Mouse (Mus musculus) forebrain, embryonic 10.5 days (tissue): ENCODE data around the gene Urah. TPM values are rescaled to one million over a fixed set of nuclear protein-coding genes. Genes with fewer than 3 reads are reported as not detected.

Experiments used
- DNase-seq: peaks from one replicate; pipeline ENCODE4 v3.0.0-alpha.2; 2017; ENCODE audit warnings: low spot score; ENCODE audit errors: extremely low spot score
- H3K27ac ChIP-seq: fragments of 300-500 bp; sonication (generic); 2 replicates; pipeline ENCODE4 v1.5.1; 2016; ENCODE audit warnings: mild to moderate bottlenecking
- H3K27me3 ChIP-seq: fragments of 300-500 bp; sonication (generic); 2 replicates; pipeline ENCODE4 v1.6.1; 2016; ENCODE audit warnings: mild to moderate bottlenecking; ENCODE audit not compliant: poor library complexity, severe bottlenecking
- H3K36me3 ChIP-seq: fragments of 300-500 bp; sonication (generic); replicated peaks from 2 replicates; pipeline ENCODE4 v1.6.1; 2016; ENCODE audit warnings: mild to moderate bottlenecking, moderate library complexity
- H3K4me1 ChIP-seq: fragments of 300-500 bp; sonication (generic); 2 replicates; pipeline ENCODE4 v1.6.1; 2016
- H3K4me3 ChIP-seq: fragments of 300-500 bp; sonication (generic); 2 replicates; pipeline ENCODE4 v1.5.1; 2016; ENCODE audit warnings: mild to moderate bottlenecking, moderate library complexity
- H3K9me3 ChIP-seq: fragments of 300-500 bp; sonication (generic); 2 replicates; pipeline ENCODE4 v1.6.1; 2016; ENCODE audit warnings: mild to moderate bottlenecking, moderate library complexity
- WGBS: fragments of 180-500 bp; shearing (Covaris S2); methylation state at CpG from one replicate; pipeline ENCODE4 v1.1.7; 2016; 5-methylcytosine and 5-hydroxymethylcytosine counted together
- polyA plus RNA-seq: library from polyadenylated mRNA; unstranded; fragments of >200 nt; fragmentation: Nextera tagmentation; extraction: Ambion mirVana; gene quantifications from 2 replicates; pipeline ENCODE4 v1.2.1, GENCODE M21; 2016

Urah gene
- polyA plus RNA-seq = 0.41 and 0.64 TPM in 2 replicates

DNA sequence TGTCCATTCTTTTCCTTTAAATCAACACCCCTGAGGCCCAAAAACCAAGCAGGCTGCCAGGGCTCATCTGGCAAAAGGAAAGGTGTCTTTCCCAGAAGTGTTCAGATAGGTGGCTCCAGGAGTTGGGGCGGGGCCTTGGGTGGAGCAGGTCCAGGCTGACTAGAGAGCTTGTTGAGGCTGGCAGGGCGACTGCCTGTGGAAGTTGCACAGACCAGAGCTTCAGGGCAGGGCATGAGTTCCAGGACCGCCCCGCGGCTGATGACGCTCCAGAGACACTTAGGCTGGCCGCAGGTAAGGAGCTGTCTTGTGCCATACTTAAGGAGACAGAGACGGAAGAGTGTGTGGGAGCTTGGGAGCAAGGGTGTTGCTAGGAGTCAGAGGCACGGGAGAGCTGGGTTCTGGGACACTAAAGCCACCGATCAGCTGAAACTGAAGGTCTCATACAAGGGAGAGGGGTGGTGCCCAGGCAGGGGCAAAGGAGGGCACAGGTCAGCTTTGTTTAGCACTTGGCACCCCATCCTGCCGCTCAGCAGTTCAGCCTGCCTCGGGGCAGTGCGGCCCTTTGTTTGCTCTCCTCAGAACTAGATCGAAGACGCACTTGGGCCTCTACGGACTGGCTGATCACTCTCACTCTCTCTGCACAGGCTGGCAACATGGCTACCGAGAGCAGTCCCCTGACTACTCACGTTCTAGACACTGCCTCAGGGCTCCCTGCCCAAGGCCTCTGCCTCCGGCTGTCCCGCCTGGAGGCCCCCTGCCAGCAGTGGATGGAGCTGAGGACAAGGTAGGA, at the start of gene Urah:
TSS of gene Urah (plus strand) at position 51 of the 790 bp plus-strand sequence.
- no peak for DNase-seq
- 41% methylated on average over 20 of the region's 20 CpGs for WGBS
- H3K27me3 ChIP-seq = peaks cover 6% of the 10 kb centered on the region; the same call in 1 of the 2 replicates
- H3K9me3 ChIP-seq = no peaks in the 10 kb centered on the region
- H3K4me3 ChIP-seq = no peak within 1 kb of the TSS
- H3K36me3 ChIP-seq = no peaks in the 10 kb centered on the region
- H3K27ac ChIP-seq = peak within 1 kb of the TSS; percentile 2; the same call in 1 of the 2 replicates
- H3K4me1 ChIP-seq = peaks cover 11% of the 10 kb centered on the region; the same call in 1 of the 2 replicates

DNA sequence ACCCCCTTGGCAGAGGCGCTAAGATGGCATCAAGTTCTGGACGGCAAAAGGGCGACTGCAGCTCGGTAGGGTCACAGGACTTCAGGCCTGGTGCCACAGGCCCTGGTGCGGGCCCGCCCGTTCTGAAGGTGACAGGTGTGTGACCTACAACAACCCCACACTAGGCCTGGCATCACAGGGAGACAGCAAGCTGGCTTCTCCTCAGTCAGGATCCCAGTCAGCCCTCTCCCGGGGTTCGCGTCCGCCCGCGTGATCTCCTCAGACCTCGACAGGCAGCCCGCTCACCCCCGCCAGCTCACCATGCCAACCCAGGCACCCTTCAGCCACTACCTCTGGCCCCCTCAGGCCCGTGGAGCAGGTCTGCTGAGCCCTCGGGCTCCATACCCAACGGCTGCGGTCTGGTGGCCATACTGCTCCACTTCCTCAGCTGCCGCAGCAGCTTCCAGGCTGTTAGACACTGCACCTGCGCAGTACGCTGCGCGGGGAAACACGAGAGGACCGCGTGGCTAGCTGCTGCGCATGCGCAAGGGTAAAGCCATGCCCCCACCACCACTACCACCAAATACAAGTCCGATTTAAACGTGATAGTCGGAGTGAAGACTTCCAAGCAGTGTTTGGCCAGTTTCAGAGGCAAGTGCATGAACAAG, 47.3 kb upstream of the Urah start, which contains the start of gene Syce1:
TSS of gene Syce1 (minus strand) at position 447 of the 647 bp plus-strand sequence.
- Histone ChIP-seq H3K9me3 (no peaks in the 10 kb centered on the region), H3K4me3 (no peak within 1 kb of the TSS), H3K27ac (no peak within 1 kb of the TSS), H3K36me3 (no peaks in the 10 kb centered on the region), H3K4me1 (no peaks in the 10 kb centered on the region), H3K27me3 (no peaks in the 10 kb centered on the region)
- DNase-seq = no peak
- WGBS = 84% methylated on average over 33 of the region's 33 CpGs

DNA sequence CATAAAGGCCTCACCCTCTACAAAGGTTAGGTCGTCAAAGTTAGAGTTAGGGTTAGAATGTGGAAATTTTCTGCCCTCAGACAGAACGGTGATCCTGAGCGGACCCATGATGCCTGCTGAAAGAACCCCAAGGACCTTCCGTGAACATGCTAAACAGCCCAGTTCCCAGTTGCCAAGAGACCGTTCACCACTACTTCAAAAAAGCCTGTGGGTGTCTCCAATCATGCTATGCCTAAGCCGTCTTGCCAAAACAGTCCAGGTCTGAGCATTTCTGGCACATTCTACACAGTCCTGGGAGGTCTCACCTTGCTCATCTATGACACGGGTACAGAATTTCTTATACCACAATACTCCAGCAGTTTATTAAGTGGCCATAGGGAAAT, 46.8 kb upstream of the Urah start:
- no peak for DNase-seq
- H3K4me1 ChIP-seq = no peaks in the 10 kb centered on the region
- H3K27ac ChIP-seq = no peak overlapping the region
- no peaks in the 10 kb centered on the region for H3K27me3 ChIP-seq
- H3K4me3 ChIP-seq = no peak overlapping the region
- 92% methylated on average over 7 of the region's 7 CpGs for WGBS
- no peaks in the 10 kb centered on the region for H3K36me3 ChIP-seq
- no peaks in the 10 kb centered on the region for H3K9me3 ChIP-seq

DNA sequence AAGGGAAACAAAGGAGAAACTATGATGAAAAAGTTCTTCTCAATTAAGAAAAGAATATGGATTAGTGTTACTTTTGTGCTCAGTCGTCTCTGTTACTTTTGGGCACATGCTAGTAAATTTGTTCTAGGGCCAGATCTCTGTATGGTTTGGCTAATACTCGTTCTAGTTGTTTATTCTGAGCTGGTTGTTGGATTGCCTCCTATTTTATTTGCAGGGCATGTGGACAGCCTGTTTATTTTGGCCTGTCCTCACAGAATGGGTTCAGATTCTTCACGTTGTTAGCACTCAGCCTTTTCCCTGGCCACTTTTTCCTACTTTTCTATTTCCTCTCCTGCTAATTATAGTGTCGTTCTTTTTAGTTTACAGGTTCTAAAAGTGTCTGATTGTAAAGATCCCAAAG, 41.3 kb upstream of the Urah start:
- 83% methylated on average over 4 of the region's 4 CpGs for WGBS
- Histone ChIP-seq H3K4me3 (no peak overlapping the region), H3K36me3 (no peaks in the 10 kb centered on the region), H3K4me1 (no peaks in the 10 kb centered on the region), H3K27me3 (no peaks in the 10 kb centered on the region), H3K27ac (no peak overlapping the region), H3K9me3 (no peaks in the 10 kb centered on the region)
- DNase-seq = no peak

DNA sequence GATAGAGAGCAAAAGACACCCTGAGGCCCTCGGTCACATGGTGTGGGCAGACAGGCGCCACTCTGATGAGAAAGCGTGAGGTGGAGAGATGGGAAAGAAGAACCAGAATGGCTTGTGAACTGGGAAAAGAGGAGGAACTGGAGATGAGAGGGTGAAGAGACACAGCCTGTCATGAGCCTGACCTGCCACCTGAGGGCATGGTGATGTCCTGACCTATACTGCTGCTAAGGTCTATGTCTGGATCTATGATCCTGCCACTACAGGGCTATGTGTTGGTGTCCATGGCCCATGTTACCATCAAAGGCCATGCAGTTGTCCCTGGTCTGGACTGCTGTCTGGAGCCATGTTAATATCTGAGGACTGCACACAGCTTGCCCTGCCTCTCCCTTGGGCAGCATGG, 37.2 kb upstream of the Urah start:
- 83% methylated on average over 3 of the region's 3 CpGs for WGBS
- Histone ChIP-seq H3K27me3 (no peaks in the 10 kb centered on the region), H3K36me3 (no peaks in the 10 kb centered on the region), H3K4me3 (no peak overlapping the region), H3K9me3 (no peaks in the 10 kb centered on the region), H3K27ac (no peak overlapping the region), H3K4me1 (no peaks in the 10 kb centered on the region)
- DNase-seq = no peak

DNA sequence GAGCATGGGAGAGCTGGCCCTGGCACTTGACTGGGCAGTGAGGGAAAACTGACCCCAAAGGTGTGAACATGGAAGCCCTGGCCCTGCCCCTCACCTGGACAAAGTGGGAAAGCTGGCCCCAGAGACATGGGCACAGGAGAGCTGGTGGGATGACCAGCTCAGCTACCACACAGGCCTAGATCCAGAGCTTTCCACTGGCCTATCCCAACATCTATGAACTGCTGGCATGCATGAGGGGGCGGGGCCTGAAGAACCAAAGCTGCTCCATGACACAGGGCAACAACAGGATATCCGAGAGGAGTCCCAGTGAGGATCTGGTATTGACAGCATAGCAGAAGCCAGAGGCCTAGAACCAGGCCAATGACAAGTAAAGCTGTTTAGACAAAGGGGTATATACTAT, 36.6 kb upstream of the Urah start:
- H3K27ac ChIP-seq = no peak overlapping the region
- H3K9me3 ChIP-seq = no peaks in the 10 kb centered on the region
- H3K4me3 ChIP-seq = no peak overlapping the region
- DNase-seq = no peak
- no peaks in the 10 kb centered on the region for H3K27me3 ChIP-seq
- H3K36me3 ChIP-seq = no peaks in the 10 kb centered on the region
- WGBS = 70% methylated on average over 2 of the region's 2 CpGs
- H3K4me1 ChIP-seq = no peaks in the 10 kb centered on the region

DNA sequence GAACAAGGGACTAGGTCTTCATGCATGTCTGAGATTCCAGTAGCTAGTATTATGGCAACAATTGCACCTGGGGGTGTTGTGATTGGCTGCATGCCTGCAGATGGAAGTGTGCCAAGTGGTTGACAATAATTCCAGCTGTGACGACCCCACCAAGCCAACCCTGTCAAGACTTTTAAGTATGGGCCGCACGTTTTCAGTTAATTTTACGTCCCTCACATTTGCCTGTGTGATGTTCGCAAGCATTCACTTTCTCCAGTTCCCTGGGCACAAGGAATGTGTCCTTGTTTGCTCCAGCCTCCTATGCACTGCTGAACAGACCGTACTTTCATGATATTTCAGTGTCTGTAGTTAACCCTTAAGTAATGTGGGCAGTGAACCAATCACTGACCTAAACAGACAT, 32.2 kb upstream of the Urah start:
- no peaks in the 10 kb centered on the region for H3K36me3 ChIP-seq
- 87% methylated on average over 6 of the region's 6 CpGs for WGBS
- no peaks in the 10 kb centered on the region for H3K9me3 ChIP-seq
- H3K4me3 ChIP-seq = no peak overlapping the region
- no peak for DNase-seq
- H3K27me3 ChIP-seq = no peaks in the 10 kb centered on the region
- H3K27ac ChIP-seq = no peak overlapping the region
- no peaks in the 10 kb centered on the region for H3K4me1 ChIP-seq

DNA sequence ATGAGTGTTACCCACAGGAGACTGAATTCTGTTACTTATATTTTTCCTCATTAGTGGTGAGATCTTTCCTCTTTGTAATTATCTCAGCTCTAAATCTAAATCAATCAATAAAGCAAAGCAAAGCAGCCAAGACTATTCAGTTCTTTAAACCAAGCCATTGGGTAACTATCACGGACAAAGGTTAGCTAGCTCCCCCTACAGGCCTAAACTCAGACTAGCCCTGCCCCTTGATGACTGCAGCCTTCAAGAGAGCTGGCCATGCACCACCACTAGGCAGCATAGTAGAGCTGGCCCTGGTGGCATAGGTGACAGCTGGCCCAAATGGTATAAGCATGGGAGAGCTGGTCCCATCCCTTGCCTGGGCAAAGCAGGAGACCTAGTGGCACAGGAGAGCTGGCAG, 29.1 kb upstream of the Urah start:
- Histone ChIP-seq H3K27ac (no peak overlapping the region), H3K27me3 (no peaks in the 10 kb centered on the region), H3K4me3 (no peak overlapping the region), H3K4me1 (no peaks in the 10 kb centered on the region), H3K36me3 (peaks cover 5% of the 10 kb centered on the region), H3K9me3 (no peaks in the 10 kb centered on the region)
- WGBS = 9% methylated on average over 1 of the region's 1 CpGs
- DNase-seq = no peak

DNA sequence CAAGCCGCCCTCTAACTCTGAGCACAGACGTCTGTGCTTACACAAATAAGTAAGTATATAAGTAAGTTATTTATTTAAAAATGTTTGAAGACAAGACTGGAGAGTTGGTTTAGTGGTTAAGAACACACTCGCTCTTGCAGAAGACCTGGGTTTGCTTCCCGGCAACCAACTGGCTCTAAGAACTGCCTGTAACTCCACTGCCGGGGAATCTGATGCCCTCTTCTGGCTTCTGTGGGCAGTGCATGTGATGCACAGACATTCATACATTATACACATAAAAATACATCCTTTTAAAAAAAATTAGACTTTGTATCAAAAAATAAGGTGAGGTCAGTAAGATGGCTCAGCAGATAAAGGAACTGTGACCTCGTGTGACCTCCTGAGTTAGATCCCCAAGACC, 24.3 kb upstream of the Urah start:
- Histone ChIP-seq H3K4me1 (no peaks in the 10 kb centered on the region), H3K9me3 (no peaks in the 10 kb centered on the region), H3K27me3 (no peaks in the 10 kb centered on the region), H3K4me3 (no peak overlapping the region), H3K36me3 (peaks cover 29% of the 10 kb centered on the region), H3K27ac (no peak overlapping the region)
- WGBS = 95% methylated on average over 6 of the region's 6 CpGs
- no peak for DNase-seq

DNA sequence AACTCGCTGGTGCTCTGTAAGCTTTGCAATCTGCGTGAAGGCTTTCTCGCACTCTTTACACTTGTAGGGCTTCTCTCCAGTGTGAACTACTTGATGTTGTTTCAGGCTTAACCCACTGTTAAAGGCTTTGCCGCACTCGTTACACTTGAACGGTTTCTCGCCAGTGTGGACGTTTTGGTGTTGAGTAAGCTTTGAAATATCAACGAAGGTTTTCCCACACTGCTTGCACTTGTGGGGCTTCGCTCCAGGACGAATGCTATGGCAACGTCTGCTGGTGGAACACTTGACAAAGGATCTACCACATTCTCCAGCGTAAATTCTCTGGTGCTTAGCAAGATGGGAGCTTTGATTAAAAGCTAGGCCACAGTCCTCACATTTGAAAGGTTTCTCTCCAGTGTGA, 23.1 kb upstream of the Urah start:
- no peak for DNase-seq
- WGBS = 90% methylated on average over 13 of the region's 13 CpGs
- Histone ChIP-seq H3K4me3 (no peak overlapping the region), H3K36me3 (peaks cover 29% of the 10 kb centered on the region), H3K27me3 (no peaks in the 10 kb centered on the region), H3K9me3 (no peaks in the 10 kb centered on the region), H3K4me1 (no peaks in the 10 kb centered on the region), H3K27ac (no peak overlapping the region)

DNA sequence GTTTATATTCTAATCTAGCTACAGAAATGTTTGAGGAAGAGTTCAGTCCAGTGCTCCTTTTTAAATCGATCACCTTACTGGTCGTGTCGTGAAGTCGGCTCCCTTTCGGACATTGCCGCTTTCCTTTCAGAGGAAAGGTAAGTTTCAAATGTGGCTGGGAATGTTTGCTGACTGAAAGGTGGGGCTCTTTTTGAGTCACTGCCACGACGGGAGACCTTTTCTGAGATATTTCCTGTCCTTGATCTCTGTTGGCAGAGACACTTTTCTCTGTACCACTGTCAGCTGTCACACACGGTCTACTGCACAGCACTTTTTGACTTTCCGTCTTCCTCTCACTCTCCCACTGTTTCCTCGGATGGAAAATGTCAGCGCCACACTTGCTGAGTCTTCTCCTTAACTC, 22.0 kb upstream of the Urah start:
- Histone ChIP-seq H3K27me3 (no peaks in the 10 kb centered on the region), H3K9me3 (no peaks in the 10 kb centered on the region), H3K36me3 (peaks cover 29% of the 10 kb centered on the region), H3K27ac (no peak overlapping the region), H3K4me3 (no peak overlapping the region), H3K4me1 (no peaks in the 10 kb centered on the region)
- no peak for DNase-seq
- 96% methylated on average over 12 of the region's 12 CpGs for WGBS

DNA sequence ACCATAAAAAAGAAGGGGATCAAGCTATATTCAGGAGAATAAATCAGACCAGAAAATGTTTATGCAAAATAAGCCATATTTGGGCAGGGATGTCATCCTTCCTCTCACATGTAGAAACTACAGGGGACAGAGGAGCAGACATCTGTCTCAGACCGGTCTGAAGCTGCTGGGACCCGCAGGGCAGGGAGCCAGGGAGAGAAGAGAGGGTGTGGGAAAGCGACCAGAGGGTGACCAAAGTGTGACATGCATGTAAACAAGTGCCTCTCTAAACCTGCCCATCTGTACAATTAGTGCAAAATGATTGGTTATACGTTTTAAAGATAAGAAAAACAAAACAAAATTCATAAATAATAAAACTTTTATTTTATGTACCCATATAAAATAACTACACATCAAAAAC, 14.6 kb upstream of the Urah start:
- Histone ChIP-seq H3K4me1 (peaks cover 10% of the 10 kb centered on the region), H3K27ac (no peak overlapping the region), H3K9me3 (no peaks in the 10 kb centered on the region), H3K36me3 (no peaks in the 10 kb centered on the region), H3K27me3 (no peaks in the 10 kb centered on the region; the same call in 1 of the 2 replicates), H3K4me3 (no peak overlapping the region)
- no peak for DNase-seq
- WGBS = 87% methylated on average over 4 of the region's 4 CpGs

DNA sequence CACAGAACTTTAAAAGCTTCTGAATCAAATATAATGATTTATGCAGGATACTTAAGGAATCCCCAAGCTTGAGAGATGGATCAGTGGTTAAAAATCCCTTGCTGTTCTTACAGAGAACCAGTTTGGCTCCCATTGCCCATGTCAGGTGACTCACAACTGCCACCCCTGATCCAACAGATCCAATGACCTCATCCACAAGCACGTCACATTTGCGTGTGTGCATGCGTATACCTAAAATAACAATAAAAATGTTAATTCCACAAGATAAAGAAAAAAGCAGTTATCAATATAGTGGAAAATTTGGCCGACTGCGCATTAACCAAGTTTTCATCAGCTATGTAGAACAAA, 13.5 kb upstream of the Urah start:
- Histone ChIP-seq H3K4me1 (peaks cover 10% of the 10 kb centered on the region), H3K27ac (peak overlapping the region; percentile 83), H3K4me3 (peak overlapping the region; percentile 69), H3K9me3 (no peaks in the 10 kb centered on the region), H3K27me3 (no peaks in the 10 kb centered on the region; the same call in 1 of the 2 replicates), H3K36me3 (no peaks in the 10 kb centered on the region)
- 57% methylated on average over 5 of the region's 5 CpGs for WGBS
- no peak for DNase-seq
